Mouse (Mus musculus): Measurements from ENCODE around the gene Ehhadh. TPM values are rescaled to one million over a fixed set of nuclear protein-coding genes. Genes with fewer than 3 reads are reported as not detected.
"Not testable (repeated sequence)": the region's sequence is repeated elsewhere in the genome, so short reads cannot be mapped to it uniquely, and the experiment has no call there.

The Ehhadh gene
- polyA plus RNA-seq, 2 experiments from 2014 or later = 7.5 to 8.7 TPM

DNA sequence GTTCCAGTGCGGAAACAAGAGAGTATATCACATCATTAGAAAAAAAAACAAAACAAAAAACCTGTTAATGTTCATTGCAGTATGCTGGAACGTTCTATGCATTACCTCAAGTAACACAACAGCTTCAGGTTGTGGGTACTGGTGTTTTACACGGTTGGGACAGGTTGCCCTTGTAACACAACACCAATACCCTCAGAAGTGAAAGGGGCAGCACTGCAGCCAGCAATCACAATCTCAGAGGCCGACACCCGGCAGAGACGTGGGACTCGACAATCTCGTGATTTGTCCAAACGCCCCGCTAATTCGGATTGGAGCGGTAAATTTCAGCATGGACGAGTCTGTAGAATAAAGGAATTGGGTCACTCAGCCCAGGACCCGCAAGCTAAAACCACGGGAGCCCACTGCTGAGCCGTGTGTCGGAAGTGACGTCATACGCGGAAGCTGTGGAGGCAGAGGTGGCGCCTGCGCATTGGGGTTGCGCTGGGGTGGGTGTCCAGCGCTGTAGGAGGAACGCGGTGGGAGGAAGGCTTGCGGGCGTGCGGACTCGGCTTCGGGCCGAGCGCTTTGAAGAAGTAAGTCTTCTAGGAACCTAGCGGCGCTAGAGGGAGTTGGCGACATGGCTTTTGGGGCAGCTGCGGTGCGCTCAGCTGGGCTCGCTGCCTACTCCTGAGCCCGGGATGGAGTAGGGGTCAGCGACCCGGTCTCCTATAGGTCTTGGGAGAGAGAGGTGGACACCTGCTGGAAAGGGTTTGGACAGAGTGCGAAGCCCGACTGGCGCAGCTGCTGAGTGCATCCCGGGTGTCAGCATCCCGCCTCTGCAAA lies 6.5 kb upstream of the Ehhadh start, which contains the start of gene Map3k13:
TSS of gene Map3k13 (plus strand) at position 472 of the 822 bp plus-strand sequence.
- peak; percentile 96 for ATAC-seq

- ATAC-seq = not testable (repeated sequence)
Measured at GRCm38 (mm10) chr16:21793080-21793810, 5.6 kb upstream of the Ehhadh start.

DNA sequence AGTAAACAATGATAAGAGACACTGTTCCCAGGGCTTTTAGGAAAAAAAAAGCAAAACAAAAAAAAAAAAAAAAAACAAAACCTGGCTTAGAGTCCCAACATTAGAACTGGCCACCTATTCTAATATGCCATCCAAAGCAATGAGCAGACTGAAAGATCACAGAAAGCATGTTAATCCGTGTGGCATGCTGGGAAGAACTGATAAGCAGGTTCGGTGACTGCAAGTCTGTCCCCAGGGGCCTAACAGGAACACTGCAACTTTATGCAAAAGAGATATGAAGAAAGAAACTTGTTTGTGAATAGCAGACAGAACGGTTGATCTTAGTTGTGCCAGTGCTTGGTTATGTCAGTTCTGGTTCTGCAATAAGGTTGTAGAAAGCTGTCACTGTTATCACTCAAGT lies 4.2 kb upstream of the Ehhadh start:
- ATAC-seq = no peak

DNA sequence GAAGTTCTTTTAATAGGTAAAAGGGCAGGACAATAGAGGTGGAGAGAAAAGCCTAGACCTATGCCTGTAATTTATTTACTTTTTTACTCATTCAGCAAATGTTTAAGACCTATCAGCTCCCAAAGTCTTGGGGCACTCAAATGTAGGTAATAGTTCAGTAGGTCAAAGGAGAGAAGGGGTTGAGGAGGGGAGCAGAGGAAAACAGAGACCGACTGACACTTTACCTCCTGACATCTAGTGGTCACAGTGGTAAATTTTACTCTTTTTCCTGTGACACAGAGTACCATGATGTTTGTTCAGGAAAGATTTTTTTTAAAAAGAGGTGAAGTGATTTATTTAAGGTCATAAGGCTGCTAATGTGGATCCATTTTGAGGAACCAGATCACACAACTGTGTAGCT lies 2.9 kb upstream of the Ehhadh start:
- ATAC-seq = no peak

- ATAC-seq = no peak
Measured at GRCm38 (mm10) chr16:21789180-21789579, 1.6 kb upstream of the Ehhadh start.

- ATAC-seq = no peak
Measured at GRCm38 (mm10) chr16:21788581-21788980, 974 bp upstream of the Ehhadh start.

- ATAC-seq = no peak
Measured at GRCm38 (mm10) chr16:21786317-21786716, 1.3 kb downstream of the Ehhadh start.

GRCm38 (mm10) chr16:21785000-21785399 lies 2.6 kb downstream of the Ehhadh start:
- no peak for ATAC-seq

- no peak for ATAC-seq
Measured at GRCm38 (mm10) chr16:21782807-21783206, 4.8 kb downstream of the Ehhadh start.

DNA sequence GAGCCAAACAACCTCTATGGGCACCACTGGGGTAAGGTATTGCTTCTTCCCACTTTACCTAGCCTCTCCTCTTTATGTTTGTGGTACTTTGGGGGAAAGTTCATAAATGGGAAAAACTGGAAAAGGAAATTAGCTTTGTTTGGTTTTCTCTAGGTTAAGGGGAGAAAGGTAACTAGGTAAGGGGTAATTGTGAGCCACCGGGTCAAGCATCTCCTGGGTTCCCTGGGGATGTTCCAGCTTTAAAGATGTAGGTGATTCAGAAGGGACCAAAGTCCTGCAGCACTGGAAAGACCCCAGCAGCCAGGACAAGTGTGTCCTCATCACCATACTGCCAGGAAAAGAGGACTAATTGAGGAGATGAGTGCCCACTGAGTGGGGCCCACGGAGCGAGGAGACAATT lies 5.7 kb downstream of the Ehhadh start:
- ATAC-seq = no peak

- no peak for ATAC-seq
Measured at GRCm38 (mm10) chr16:21781277-21781676, 6.3 kb downstream of the Ehhadh start.

- no peak for ATAC-seq
Measured at GRCm38 (mm10) chr16:21779149-21779548, 8.5 kb downstream of the Ehhadh start.

DNA sequence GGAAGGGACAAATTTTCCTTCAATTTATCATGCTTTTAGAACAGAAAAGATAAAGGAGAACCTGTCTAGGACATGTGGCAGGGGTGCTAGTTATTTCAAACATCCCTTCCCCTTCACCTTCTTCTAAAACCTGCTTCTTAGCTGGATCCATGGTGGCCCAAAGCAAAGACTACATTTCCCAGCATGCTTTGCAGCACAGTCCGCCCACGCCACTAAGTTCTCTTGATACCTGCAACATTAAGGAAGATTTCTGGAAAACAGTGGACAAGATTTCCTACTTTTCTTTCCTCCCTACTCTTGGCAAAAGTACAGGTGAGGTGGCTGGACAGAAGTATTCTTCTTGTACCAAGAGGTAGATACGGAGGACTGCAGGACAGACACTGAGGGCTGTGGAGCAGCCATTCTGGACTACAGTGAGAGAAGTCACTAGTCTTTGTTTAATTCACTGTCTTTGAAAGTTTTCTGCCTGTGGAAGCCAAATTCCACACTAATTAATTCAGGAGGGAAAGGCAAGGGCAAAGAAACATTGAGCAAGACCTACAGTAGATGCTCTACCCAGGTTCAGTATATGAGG lies 9.2 kb downstream of the Ehhadh start:
- ATAC-seq = peak; percentile 57

GRCm38 (mm10) chr16:21774725-21775124 lies 12.9 kb downstream of the Ehhadh start:
- ATAC-seq = no peak

DNA sequence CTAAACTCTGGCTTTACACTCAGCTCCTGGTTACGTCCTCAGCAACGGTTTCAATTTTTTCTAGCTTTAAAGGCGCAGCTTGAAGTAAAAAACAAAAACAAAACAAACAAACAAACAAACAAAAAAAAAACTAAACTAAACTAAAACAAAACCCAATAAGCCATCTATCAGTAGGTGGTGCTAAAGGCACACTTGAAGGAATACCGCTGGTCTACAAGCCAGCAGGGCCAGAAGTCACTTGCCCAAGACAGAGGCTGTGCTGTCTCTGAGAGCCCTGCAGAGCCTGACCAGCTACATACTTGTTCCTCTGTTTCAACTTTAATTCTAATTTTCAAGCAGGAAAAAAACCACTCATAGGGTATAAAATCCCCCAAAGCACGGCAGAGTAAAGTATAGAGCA lies 17.9 kb downstream of the Ehhadh start:
- no peak for ATAC-seq

GRCm38 (mm10) chr16:21768255-21768654 lies 19.4 kb downstream of the Ehhadh start:
- no peak for ATAC-seq

DNA sequence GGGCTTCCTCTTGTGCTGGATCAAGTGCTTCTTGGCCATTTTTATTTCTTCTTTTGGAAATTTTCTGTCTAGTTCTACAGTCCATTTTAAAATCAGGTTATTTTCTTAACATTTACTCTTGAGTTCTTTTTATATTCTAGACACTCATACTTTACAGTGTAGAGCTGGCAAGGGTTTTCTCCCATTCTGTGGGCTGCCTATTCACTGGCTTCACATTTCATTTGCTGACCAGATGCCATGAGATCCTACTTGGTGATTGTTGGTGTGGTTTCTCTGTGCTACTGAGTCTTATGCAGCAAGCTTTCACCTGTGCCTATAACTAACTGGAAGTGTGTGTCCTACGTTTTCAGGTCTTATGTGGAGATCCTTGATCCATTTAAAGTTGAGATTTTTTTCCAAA lies 29.2 kb downstream of the Ehhadh start:
- ATAC-seq = no peak

GRCm38 (mm10) chr16:21743401-21743800 lies 44.2 kb downstream of the Ehhadh start:
- ATAC-seq = no peak

DNA sequence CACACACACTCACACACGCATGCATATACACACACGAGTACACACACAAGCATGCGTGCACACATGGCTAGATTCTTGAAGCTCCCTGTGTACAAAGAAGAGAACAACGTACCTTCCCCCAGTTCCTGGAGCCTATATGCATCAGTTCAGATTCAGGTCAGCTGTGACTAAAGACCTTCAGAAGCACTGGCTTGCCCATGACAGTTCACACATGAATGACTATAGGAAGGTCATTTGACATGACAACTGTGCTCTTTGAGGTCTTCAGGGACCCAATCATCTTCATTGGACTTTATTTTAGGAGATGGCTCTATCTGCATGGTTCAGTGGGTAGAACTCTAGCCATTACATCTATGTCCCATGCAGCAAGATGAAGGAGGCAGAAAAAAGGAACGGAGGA lies 44.7 kb downstream of the Ehhadh start:
- no peak for ATAC-seq

DNA sequence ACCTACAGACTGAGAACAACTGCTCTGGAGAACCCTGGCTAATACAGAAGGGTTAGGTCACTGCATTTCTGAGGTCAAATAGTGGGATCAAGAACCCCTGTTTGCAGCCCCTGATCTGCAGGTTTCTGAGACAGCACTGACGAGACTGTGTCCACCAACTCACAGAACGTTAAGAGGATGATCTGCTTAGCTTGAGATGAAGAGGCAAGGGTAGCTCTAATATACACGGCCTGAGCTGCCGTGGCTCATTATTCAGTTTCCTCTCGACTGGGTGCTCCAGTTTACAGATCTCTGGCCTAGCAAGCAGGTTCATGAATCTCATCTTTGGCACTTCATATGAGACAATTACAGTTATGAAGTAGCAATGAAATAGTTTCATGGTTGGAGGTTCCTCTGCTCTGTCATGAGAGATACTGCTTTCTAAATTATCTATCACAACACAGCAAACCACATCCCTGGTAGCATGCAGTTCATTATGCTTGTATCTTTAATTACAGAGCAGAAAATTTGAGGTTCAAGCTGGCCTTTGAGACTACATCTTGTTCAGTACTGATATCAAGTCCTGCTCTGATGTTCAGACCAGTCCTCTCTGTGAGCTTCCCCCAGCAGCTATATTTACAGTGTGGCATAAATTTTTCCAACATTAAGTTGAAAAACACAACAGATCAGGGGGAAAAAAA lies 45.3 kb downstream of the Ehhadh start:
- ATAC-seq = no peak

DNA sequence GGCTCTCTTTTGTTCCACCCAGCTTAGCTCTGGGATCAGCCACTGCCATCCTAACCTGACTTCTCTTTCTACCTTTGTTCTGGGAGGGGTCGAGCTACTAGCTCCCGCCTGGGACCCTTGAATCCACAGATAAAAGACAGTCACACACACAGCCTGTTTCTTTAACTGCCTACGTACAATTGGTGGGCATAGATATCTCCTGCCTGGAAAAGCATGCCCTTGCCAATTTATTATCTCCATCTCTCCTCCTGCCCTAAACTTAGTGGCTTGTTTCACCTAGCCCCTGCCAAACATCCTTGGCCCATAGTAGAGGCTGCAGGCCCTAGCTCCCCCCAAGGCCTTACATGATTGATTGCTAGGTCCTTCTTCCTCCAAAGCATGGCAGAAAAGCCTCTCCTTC lies 46.1 kb downstream of the Ehhadh start:
- ATAC-seq = no peak

- ATAC-seq = no peak
Measured at GRCm38 (mm10) chr16:21735638-21736037, 52.0 kb downstream of the Ehhadh start.

- ATAC-seq = peak; percentile 97
Measured at GRCm38 (mm10) chr16:21727897-21728364, 59.7 kb downstream of the Ehhadh start.

Measured in CD4-positive, CD25-positive, alpha-beta regulatory T cell, adult 4 months (primary cell).